Mouse (Mus musculus) telencephalon, adult 2 months (tissue): ENCODE results near the gene Myh9.

Experiments used
- DNase-seq: peaks from one replicate; pipeline ENCODE4 v3.0.0-alpha.2; 2011; ENCODE audit warnings: low read depth, low spot score

Myh9 gene

GRCm38 (mm10) chr15:77842047-77842843, at the start of gene Myh9:
Myh9 (minus strand) TSS chr15:77842175.
- DNase-seq, result peak; percentile 100

GRCm38 (mm10) chr15:77891766-77892165, 49.8 kb upstream of the Myh9 start:
- DNase-seq, result no peak

GRCm38 (mm10) chr15:77889761-77890422, 47.9 kb upstream of the Myh9 start:
- DNase-seq, result no peak

- no peak for DNase-seq
Observed at GRCm38 (mm10) chr15:77888286-77888685, 46.3 kb upstream of the Myh9 start.

- DNase-seq, result peak; percentile 55
Observed at GRCm38 (mm10) chr15:77887093-77887488, 45.1 kb upstream of the Myh9 start.

- no peak for DNase-seq
Observed at GRCm38 (mm10) chr15:77886369-77887092, 44.6 kb upstream of the Myh9 start.

- DNase-seq, result no peak
Observed at GRCm38 (mm10) chr15:77885945-77886344, 44.0 kb upstream of the Myh9 start.

- DNase-seq, result no peak
Observed at GRCm38 (mm10) chr15:77885159-77885558, 43.2 kb upstream of the Myh9 start.

GRCm38 (mm10) chr15:77883697-77884010, 41.7 kb upstream of the Myh9 start:
- no peak for DNase-seq

GRCm38 (mm10) chr15:77882797-77883696, 41.1 kb upstream of the Myh9 start:
- DNase-seq, result no peak

- no peak for DNase-seq
Observed at GRCm38 (mm10) chr15:77882297-77882696, 40.3 kb upstream of the Myh9 start.

GRCm38 (mm10) chr15:77881698-77882097, 39.7 kb upstream of the Myh9 start:
- no peak for DNase-seq

- DNase-seq, result no peak
Observed at GRCm38 (mm10) chr15:77880738-77881137, 38.8 kb upstream of the Myh9 start.

- no peak for DNase-seq
Observed at GRCm38 (mm10) chr15:77879756-77880155, 37.8 kb upstream of the Myh9 start.

GRCm38 (mm10) chr15:77877209-77877608, 35.2 kb upstream of the Myh9 start:
- DNase-seq, result no peak

- no peak for DNase-seq
Observed at GRCm38 (mm10) chr15:77876716-77877115, 34.7 kb upstream of the Myh9 start.

- DNase-seq, result no peak
Observed at GRCm38 (mm10) chr15:77875953-77876352, 34.0 kb upstream of the Myh9 start.

- DNase-seq, result no peak
Observed at GRCm38 (mm10) chr15:77874807-77875206, 32.8 kb upstream of the Myh9 start.

- DNase-seq, result no peak
Observed at GRCm38 (mm10) chr15:77874310-77874709, 32.3 kb upstream of the Myh9 start.

GRCm38 (mm10) chr15:77873564-77873963, 31.6 kb upstream of the Myh9 start:
- no peak for DNase-seq

- DNase-seq, result no peak
Observed at GRCm38 (mm10) chr15:77872996-77873395, 31.0 kb upstream of the Myh9 start.

- no peak for DNase-seq
Observed at GRCm38 (mm10) chr15:77868340-77868739, 26.4 kb upstream of the Myh9 start.
